Mouse (Mus musculus): Measurements from ENCODE around the gene Erc1. TPM values are rescaled to one million over a fixed set of nuclear protein-coding genes. Genes with fewer than 3 reads are reported as not detected.

Erc1 gene
- polyA plus RNA-seq (2017; shearing (Covaris generic)) = 10.6 TPM

GRCm38 (mm10) chr6:119848034-119848695, at the start of gene Erc1:
Gene Erc1, minus strand, starts transcription at chr6:119848167.

GRCm38 (mm10) chr6:119543803-119544517, 304.0 kb downstream of the Erc1 start, which contains the start of gene Wnt5b:
Gene Wnt5b, minus strand, starts transcription at chr6:119544347.

Other genes starting within 250 kb of the Erc1 start
- gene Rad52, start 54.5 kb upstream of the Erc1 start, polyA plus RNA-seq (2017; shearing (Covaris generic)) = 16.0 TPM
- 152 TPM for gene Wnk1, start 190.5 kb upstream of the Erc1 start, polyA plus RNA-seq (2017; shearing (Covaris generic))
- gene Ninj2, start 245.2 kb upstream of the Erc1 start, polyA plus RNA-seq (2017; shearing (Covaris generic)) = 0.94 TPM

Data from effector memory CD4-positive, alpha-beta T cell, adult 5 months (primary cell).